Mouse (Mus musculus) heart, postnatal 14 days (tissue): ENCODE data around the gene Gm19410. TPM values are rescaled to one million over a fixed set of nuclear protein-coding genes. Genes with fewer than 3 reads are reported as not detected.

Experiments used
- DNase-seq, 2 experiments: peaks; one replicate each; pipeline ENCODE4 v3.0.0; 2021 to 2022
- intact Hi-C: fragments of 180-260 bp; cut with DNase I; formaldehyde crosslinking; loops from one replicate; pipeline ENCODE4 v1.15.1; 2025
- long read RNA-seq, 2 experiments: library from polyadenylated mRNA; stranded (forward); transcript quantifications; one replicate each; pipeline ENCODE4 v2.0.0; 2021
- microRNA-seq, 2 experiments: library from miRNA; unstranded; fragments of <30 nt; microRNA quantifications; one replicate each; pipeline ENCODE4 v1.2.0; 2021 to 2022
- total RNA-seq, 2 experiments: library from RNA; stranded (reverse); gene quantifications; 2 replicates each; pipeline ENCODE4 v1.2.3; 2021

Gene Gm19410
- under 1 TPM; 0.46 to 0.55 TPM for total RNA-seq
- long read RNA-seq, experiment 1, partial matches to known transcripts = 0 of 1 reads
- long read RNA-seq, experiment 1, other reads (novel, unspliced or antisense) = 1 of 1 reads
- long read RNA-seq, experiment 2, partial matches to known transcripts = 0 of 2 reads
- long read RNA-seq, experiment 2, other reads (novel, unspliced or antisense) = 2 of 2 reads

GRCm38 (mm10) chr8:35765499-35766193 is at the start of gene Gm19410:
Gene Gm19410, plus strand, starts transcription at chr8:35765790.
- intact Hi-C loops = no loop called here
- DNase-seq = peak; percentile 4 to 16

- no peak for DNase-seq
- intact Hi-C loops = no loop called here
Observed at GRCm38 (mm10) chr8:35730776-35731175, 34.8 kb upstream of the Gm19410 start.

DNA sequence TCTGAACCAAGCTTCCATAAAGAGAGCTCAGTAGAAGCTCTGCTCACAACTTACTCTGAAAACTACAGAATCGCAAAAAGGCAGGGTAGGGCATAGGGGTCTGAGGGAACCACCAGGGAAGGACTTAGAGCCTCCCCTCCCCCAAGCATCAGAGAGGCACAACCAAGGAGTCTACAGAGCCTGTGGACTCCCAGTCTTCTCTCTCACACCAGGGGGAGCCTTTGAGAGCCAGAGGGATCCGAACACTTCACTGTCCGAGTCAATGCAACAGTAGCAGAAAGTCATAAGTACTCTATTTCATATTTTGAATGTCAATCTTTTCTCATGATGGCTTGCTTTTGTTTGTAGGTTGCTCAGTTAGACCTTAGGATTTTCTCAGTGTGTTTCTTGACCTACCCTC is 30.2 kb upstream of the Gm19410 start:
- peak in 1 of 2 experiments; percentile 27 for DNase-seq

DNA sequence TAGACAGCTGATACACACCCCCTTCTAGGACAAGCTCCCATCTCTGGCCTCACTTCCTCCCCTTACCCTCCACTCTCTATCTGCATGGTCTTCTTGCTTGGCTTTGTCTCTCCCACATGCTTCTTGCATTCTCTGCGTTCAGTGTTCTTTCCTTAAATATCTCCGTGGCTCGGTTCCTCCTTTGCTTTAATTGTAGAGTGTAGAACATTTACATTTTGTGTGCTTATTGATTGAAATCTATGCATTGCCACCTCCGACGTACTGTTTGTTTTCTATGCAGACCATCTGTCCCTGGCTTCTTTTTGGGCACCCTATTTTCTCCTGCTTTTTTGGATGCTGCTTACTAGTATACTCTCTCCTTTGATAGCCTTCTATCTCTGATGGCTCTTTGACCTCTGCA is 9.4 kb upstream of the Gm19410 start:
- no peak for DNase-seq
- intact Hi-C loops = no loop called here

More for the DNA sequence above, 30.2 kb upstream of the Gm19410 start:
- intact Hi-C loops = no loop called here

DNA sequence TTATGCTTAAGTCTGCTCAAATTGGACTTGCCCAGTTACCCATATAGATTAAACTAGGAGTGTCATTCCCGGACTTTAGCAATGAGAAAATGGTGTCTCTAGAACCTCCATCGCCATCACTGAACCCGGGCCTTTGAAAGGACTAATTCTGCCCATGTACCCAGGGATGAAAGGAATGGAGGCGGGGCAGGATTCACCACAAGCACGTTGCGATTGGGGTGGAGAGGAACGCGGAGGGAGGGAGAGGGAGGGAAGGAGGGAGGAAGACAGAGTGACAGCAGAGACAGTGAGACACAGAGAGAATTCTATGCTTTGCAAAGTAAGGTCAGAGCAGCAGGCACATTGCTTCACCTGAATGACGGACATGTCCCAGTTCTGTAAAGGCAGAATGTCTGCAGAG is 570 bp upstream of the Gm19410 start:
- no peak for DNase-seq
- intact Hi-C loops = no loop called here

DNA sequence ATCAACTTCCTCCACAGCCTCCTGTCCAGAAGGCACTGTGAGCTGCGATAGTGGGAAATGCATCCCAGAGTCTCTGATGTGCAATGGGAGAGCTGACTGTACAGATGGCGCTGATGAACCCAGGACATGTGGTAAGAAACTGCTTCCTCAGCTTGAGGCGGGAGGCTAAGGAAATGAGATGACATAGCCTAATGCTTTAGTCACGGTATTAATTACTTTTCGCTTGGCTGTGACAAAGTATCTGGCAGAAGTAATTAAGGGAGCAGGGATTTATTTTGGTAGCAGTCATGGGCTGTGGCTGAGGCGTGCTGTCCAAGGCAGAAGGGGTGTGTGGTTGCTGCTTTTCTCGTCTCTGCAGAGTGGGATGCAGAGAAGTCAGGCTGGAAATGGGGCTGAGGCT is 7.9 kb downstream of the Gm19410 start:
- intact Hi-C loops = no loop called here
- no peak for DNase-seq

Small RNA genes lying within 50 kb of the gene (microRNA-seq; reads per million reads assigned to microRNA genes)
- 0 reads per million in 2 experiments for gene Gm44474
